Mouse (Mus musculus) right cerebral cortex, postnatal 14 days (tissue): ENCODE results near the gene Clca3b.
"Not testable (repeated sequence)": the region's sequence is repeated elsewhere in the genome, so short reads cannot be mapped to it uniquely, and the experiment has no call there.

Experiments
- DNase-seq: peaks from one replicate; pipeline ENCODE4 v3.0.0; 2022

Gene Clca3b

GRCm38 (mm10) chr3:144849014-144849556 is at the start of gene Clca3b:
Gene Clca3b, minus strand, starts transcription at chr3:144849357.
- DNase-seq: not testable (repeated sequence)

DNA sequence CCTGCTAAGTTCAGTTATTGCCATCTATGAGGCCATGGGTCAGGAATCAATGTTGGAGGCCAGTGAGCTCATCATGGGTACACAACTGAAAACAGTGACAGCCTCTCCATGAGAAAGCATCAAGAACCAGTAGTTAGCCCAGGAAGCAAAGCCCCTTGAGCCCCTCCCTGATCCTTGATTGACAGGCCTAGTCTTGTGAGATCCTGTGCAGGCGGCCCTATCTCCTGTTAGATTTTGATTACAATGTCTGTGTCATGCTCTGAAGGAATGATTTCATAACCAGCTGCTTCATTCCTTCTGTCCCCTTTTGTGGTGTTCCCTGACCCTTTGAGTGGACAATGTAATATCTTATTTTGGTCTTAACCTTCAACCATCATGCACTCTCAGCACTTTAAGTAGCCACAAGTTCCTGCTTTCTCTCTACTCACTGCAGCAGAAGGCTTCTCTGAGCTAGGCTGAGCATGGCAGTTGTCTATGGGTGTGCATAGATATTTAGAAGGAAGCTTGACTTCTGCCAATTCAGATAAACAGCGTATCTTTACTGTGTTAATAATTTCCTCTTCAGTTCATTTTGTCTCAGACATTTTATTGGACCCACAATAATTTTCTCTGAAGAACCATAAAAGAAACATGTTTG is 48.0 kb upstream of the Clca3b start:
- DNase-seq: no peak

- DNase-seq: no peak
Measured at GRCm38 (mm10) chr3:144890246-144890758, 41.1 kb upstream of the Clca3b start.

DNA sequence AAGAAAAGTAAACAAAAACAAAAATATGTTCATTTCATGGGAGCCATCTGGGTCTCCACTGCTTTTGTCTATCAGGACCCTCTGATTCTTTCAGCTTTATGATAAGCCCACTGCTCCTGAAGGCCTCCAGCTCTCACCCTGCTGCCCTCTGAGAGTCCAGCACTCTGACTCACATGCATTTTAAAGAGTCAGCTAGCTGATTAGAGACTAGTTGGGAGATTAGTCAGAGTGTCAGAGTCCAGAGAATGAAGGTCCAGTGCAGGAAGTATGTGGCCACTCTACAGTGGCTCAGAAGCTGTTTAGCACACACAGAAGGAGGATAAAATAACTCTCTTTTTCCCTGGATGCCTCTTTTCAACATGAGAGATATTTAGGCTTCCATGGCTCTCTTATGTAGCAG is 37.8 kb upstream of the Clca3b start:
- no peak for DNase-seq

DNA sequence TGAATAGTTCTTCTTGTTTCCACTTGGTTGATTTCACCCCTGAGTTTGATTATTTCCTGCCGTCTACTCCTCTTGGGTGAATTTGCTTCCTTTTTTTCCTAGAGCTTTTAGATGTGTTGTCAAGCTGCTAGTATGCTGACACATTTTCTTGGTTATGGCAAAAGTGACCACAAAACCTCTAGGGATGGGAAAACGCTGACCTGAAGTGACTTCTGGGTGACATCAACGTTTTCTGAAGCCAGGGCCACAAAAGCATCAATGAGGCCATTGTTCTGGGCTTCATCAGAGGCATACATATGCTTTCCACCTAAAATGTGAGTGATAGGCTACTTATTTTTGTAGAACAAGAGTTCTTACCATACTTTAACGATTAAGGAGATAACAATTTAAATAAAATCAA is 22.9 kb upstream of the Clca3b start:
- not testable (repeated sequence) for DNase-seq

DNA sequence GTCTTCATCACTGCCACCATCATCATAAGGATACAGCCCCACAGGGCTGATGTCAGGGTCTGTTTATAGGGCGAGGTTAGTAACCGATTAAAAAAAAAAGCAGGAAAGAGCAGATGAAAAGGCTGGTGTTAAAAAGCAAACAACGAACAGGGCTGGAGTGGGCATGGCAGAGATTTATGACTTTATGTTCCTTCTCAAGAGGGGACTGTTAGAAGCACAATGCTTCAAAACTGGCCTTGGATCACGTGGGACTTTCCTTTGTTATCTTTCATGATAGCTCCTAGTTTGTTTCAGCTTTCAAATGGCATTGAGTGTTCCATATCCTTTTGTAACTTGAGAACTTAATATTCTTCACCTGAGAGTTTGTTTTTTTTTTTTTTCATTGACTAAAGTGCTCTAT is 427 bp upstream of the Clca3b start:
- DNase-seq: no peak

GRCm38 (mm10) chr3:144827257-144827656 is 21.9 kb downstream of the Clca3b start:
- no peak for DNase-seq

- DNase-seq: peak; percentile 95
Measured at GRCm38 (mm10) chr3:144825151-144825550, 24.0 kb downstream of the Clca3b start.

GRCm38 (mm10) chr3:144823331-144823730 is 25.8 kb downstream of the Clca3b start:
- DNase-seq: no peak

DNA sequence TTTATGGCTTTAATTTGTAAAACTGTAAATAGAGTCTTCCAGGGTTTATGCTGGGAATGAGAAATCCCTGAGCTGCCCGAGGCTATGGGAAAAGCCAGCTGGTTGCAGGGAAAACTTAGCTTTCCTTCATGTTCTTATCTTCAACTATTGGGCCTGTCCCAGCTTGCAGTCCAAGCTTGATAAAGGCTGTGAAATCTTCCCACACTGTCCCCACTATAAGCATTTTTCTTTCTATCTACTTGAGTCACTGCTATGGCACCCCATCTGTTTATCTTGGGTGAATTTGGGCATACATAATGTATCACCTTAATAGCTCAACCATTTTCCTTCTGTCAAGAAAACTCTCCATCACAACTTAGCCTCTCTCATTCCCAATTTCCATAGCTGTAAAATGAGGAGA is 28.5 kb downstream of the Clca3b start:
- no peak for DNase-seq

GRCm38 (mm10) chr3:144819219-144819618 is 29.9 kb downstream of the Clca3b start, which contains the start of gene Clca3a2:
Gene Clca3a2, minus strand, starts transcription at chr3:144819494.
- not testable (repeated sequence) for DNase-seq

DNA sequence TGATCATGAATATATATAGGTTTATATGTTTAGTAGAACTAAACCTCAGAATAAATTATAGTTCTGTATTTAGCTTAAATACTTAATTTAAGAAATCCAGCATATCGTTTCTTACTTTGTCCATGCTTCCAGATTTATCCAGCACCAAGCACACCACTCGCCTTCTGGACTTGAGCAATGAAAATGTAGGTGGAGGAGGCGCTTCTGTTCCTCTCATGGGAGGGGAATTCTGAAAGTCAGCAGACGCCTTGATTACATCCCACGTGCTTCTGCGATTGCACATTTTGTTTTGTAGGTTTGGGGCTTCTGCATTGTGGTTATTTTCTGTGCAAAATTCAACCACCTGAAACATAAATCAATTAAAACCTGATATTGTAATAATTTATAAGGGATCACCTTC is 35.8 kb downstream of the Clca3b start:
- DNase-seq: not testable (repeated sequence)

DNA sequence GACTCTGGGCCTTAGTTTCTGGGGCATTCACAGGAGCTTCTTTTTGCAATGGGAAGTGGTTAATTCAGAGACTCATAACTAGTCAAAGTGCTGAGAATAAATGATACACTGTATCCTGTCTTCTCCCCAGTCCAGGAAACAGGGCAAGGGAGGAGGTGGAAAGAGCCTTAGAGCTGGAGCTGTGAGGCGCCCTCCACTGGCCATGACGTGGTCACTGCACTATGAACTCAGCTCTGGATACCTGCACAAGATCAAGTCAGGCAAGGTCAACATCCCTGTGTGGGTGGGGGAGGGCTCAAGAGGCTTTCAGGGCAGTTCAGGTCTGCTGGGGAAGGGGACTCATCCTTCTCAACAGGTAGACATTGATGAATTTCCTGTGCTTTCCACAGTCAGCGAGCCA is 37.3 kb downstream of the Clca3b start:
- no peak for DNase-seq

DNA sequence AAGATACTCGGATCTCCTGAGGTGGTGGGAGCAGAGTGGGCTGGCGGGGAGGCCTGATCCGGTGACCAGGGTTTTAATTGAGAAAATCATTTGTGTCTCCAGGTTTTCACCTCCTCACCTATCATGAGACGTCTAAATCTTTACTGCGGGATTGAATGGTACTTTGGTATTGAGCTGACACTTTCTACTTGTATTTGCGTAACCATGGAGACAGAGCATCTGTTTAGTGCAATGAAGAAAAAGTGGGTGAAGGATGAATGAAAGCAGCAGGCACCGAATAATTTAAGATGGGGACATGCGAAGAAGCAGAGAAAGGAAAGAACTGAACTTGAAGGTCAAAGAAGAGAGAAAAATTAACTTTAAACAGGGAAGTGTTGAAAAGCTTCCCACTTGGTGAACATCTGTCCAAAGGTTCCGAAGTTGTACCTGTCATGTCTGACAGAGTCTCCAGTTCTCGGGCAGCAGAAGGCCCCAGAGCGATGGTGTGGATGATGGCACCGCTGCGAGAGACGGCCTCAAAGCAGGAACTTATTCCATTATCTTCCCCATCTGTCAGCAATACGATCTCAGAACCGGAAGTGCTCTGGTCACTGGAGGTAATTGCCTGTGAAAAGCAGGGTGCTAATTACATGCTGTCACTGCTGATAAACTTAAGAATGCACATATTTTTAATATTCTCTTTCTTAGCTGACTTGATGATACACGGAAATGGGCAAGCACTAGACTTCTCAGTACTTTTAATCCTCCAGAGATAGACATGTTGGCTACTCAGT is 40.8 kb downstream of the Clca3b start:
- not testable (repeated sequence) for DNase-seq

DNA sequence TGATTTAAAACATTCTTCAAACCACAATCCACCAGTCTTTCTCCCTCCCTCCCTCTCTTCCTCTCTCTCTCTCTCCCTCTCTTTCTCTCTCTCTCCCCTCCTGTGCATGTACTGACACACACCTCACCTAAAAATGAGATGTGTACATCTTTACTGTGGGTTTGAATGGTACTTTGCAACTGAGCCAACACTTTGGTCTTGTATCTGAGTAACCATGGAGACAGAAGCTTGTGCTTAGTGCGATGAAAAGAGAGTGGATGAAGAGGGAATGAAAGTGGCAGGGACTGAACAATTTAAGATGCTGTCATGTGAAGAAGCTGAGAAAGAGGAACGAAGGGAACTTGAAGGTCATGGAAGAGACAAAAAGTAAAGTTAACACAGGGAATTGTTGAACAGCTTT is 42.5 kb downstream of the Clca3b start:
- DNase-seq: not testable (repeated sequence)

- DNase-seq: peak; percentile 19
Measured at GRCm38 (mm10) chr3:144801861-144802260, 47.3 kb downstream of the Clca3b start.

DNA sequence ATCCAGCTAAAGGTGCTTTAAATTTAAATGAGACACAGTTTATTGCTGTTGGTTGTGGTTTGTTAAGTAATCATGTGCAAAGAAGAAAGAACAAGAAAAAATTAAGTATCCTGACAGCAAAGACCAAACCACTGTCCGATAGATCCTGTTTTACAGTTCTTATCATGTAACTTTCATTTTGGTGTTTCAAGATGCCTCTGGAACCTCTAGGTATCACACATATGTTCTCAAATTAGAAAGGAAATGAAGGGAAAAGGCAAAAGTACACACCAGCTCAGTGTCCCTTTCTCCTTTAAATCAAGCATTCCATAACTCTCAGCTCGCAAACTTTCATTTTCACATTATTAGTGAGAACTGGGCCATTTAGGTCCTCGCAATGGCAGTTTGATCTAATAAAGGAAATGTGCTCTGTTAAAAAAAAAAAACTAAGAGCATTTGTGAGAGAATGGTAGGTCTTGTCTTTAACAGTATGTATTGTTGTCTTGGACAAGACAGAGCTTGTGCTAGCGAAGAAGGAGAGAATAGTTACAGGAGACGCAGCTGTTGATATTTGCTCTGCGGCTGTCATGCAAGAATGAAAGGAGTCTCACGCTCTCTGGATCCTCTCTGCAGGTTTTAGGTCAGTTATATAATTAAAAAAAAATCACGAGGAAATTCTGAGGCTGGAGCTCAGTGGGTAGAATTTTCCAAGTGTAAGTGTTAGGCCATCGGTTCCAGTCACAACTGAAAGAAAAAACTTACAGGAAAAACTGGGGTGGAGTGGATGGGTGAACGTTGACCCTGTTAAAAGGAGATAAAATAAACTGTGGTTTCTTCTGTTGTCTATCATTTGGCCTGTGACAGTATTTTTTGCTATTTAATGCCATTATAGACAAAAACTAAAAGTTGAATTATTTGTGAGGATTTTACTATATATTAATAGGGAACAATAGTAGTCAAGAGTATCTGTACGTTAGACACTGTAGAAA is 63.7 kb downstream of the Clca3b start:
- DNase-seq: no peak
